Mouse (Mus musculus) E14TG2a.4 (cell line): Measurements from ENCODE around the gene Mccc2.

Experiments used
- CTCF ChIP-seq: conservative IDR thresholded peaks from 2 replicates; pipeline ENCODE4 v1.5.1; 2014; ENCODE audit warnings: low read length
- NANOG ChIP-seq: IDR thresholded peaks from 2 replicates; pipeline ENCODE4 v1.6.1; 2014; ENCODE audit warnings: borderline replicate concordance, low read length, mixed read lengths
- POU5F1 ChIP-seq: IDR thresholded peaks from 2 replicates; pipeline ENCODE4 v1.6.1; 2014; ENCODE audit warnings: low read length, borderline replicate concordance

GRCm38 (mm10) chr13:99998099-99998498, 17.3 kb downstream of the Mccc2 start:
- TF ChIP-seq CTCF = peak; percentile 31
- TF ChIP-seq POU5F1 = no peak
- TF ChIP-seq NANOG = no peak
